Mouse (Mus musculus) cerebellum, adult 18-20 months (tissue): ENCODE results near the gene Anxa11.
"Not testable (repeated sequence)": the region's sequence is repeated elsewhere in the genome, so short reads cannot be mapped to it uniquely, and the experiment has no call there.

ENCODE experiments used
- DNase-seq, 2 experiments: peaks; one replicate each; pipeline ENCODE4 v3.0.0; 2021

Anxa11 gene

DNA sequence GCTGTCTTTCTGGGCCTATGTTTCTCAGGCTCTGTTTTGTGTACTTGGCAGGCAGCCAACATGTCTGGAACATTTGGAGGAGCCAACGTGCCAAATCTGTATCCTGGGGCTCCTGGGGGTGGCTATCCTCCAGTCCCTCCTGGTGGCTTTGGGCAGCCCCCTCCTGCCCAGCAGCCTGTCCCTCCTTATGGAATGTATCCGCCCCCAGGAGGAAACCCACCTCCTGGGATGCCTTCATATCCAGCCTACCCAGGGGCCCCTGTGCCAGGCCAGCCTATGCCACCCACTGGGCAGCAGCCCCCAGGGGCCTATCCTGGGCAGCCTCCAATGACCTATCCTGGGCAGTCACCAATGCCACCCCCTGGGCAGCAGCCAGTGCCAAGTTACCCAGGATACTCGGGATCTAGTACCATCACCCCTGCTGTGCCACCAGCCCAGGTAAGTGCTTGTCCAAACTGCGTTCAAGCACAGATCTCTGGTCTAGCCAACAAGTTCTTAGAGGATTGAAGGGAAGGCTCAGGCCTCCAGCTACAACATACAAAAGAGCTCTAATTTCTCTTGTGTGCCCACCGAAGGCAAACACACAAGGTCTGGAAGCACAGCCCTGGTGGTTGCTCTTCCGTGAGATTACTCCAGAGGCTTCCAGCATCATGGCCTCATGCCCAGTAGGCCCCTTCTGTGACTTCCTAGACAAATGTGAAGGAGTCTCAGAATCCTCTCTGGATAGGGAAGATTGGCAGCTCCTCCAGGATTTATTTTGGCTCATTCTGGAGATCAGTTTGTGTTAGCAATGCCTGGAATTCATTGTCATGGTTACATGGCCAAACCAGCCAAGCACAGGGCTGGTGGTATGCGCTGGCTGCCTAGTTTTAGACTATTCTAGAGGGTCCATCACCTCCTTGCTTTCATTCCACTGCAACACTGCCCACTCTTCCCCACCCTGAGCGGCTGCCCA is 30.8 kb downstream of the Anxa11 start:
- DNase-seq: peak; percentile 62 to 63

DNA sequence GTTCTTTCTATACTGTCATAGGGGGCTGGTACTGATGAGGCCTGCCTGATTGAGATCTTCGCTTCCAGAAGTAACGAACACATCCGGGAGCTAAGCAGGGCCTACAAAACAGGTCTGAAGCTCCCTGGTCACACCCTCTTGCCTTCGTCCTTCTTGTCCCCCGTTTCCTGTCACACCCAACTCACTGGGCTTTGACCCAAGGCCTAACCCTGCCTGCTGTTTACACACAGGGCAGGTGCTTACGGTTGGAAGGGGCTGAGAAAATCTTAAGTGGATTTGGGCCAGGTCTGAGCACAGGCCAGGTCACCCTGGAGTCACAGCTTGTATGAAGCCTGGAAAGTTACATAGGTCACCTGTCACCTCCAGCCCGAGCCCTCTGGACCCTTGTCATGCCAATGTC is 34.7 kb downstream of the Anxa11 start:
- not testable (repeated sequence) for DNase-seq

DNA sequence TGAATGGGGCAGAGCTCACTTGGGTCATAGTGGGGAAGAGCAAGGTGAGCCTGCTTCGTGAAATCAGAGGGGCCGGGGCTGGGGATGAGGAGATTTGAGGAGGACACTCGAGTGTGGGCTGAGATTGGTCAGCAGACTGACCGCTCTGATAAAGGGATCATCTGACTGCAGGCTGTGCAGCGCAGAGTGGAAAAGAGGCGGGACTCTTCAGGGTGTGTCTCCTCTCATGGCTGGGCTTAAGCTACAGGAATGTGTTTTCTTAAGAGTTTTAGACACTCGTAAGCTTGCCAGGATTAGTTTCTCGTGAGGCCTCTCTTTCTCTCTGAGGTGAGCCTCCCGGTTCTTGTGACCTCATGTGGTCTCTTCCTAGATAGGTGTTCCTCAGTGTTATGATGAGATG is 39.8 kb downstream of the Anxa11 start:
- not testable (repeated sequence) for DNase-seq

DNA sequence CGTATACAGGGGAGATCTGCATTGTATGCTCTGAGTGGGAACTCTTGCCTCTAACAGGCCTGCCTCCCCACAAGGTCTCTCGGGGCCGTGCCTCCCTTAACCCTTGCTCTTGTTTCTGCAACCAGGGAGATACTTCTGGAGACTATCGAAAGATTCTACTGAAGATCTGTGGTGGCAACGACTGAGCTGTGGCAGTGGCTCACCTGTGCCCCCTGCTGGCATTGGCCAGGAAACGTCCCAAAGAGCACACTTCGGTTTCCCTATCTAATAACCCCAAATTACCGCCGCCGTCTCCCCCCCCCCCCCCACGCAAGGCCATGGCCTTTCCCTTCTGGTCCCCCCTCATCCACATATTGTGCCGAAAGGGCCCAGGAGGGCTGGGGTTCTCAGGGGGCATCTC is 43.9 kb downstream of the Anxa11 start:
- DNase-seq: not testable (repeated sequence)

DNA sequence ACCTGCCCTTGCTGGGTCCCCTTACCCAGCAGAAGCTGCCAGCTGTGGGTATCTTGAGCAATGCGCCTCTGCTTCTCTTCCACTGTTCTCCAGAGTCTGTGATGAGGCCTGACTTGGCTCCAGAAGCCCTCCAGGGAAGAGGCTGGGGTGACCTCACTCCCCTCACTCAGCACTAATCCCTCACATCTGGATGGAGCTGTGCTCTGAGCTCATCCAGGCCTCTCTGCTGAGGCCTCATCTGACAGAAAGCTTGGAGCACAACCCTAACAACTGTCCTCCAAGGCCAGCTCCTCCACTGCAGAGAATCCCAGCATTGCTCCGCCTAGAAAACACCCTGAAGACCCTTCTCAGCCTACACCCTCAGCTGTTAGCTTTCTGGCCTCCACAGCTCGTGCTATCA is 52.6 kb downstream of the Anxa11 start:
- not testable (repeated sequence) for DNase-seq

DNA sequence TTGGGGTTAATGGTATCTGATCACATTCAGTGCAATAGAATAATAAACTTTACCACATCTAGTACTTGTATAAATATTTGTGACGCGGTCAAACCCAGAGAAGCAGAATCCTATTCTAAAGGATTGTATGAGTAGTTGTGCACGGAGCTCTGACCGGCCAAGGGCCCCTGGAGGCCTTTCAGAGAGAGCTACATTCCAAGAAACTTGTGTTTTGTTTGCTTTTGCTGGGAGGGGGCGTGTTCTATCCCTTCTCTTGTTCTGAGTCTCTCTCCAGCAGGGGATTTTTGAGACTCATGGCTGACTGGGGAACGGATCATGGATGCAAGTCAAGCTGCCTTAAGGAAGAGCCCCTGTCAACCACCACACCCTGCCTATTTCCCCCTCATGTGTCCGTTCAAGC is 53.7 kb downstream of the Anxa11 start:
- not testable (repeated sequence) for DNase-seq

DNA sequence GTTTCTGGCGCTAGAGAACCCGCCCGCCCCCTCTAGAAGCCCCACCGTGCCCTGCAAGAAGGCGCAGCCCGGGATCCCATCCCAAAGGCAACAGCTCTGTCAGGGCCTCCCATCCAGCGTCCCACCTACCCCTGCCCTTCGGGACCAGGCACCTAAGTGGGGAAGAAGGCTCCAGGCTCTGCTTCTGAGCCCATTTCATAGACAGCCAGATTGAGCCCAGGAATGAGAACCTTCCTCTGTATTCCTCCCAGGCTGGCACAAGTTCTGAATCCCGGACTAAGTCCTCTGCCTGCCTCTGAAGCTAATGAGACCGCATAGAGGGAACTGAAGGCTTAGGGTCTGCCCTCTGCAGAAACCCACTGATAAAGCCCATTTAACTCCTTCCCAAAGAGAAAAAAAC is 61.0 kb downstream of the Anxa11 start, which contains the start of gene Plac9a:
TSS of gene Plac9a (minus strand) at position 101 of the 400 bp plus-strand sequence.
- not testable (repeated sequence) for DNase-seq

DNA sequence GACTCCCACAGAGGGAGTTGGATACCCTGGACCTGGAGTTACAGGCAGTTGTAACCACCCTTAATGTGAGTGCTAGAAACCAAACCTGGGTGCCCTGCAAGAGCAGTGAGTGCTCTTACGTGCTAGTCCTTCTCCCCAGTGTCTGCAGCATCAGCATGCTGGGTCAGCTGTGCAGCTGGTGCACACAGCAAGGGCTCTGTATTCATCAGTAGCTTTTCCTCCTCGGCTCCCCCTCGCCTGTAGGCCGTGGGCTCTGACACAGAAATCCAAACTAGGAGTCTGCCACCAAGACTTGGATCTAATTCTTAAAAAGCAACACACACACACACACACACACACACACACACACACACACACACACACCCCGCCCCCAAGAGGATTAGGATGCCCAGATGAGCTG is 63.3 kb downstream of the Anxa11 start:
- not testable (repeated sequence) for DNase-seq

DNA sequence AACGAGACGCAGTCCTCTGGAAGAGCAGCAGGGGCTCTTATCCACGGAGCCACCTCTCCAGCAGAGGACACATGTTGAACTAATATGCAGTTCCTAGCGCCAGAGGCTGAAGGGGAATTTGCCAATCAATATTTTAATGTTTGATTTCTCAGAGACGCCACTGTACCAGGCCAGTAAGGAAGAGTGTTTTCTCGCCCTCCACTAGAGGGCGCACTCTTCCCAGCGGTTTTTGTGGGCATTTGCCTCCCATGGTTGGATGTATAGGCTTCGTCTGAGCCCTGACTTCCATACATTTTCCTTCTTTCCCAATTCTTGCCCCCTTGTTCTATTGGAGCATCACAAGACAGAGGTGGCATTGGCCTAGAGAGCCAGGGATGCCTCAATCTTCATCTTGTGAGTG is 65.3 kb downstream of the Anxa11 start:
- DNase-seq: not testable (repeated sequence)

DNA sequence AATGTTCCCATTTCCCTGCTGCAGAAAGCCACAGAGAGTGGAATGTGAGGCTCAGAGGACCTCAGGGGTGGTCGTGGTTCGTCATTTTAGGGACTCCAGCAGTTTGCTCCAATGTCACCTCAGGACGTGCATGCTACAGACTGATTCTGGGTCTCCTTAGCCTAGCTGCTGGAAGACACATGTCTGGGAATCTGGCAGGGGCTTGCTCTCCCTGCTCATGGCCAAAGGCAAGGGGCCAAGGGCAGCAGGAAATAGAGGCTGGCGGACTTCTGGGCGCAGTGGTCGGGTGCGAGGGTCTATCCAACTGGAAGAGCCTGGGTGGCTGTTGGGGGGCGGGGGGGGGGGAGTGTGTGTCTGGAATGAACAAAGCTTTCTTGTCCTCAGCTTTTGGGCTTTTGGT is 67.0 kb downstream of the Anxa11 start:
- DNase-seq: not testable (repeated sequence)

DNA sequence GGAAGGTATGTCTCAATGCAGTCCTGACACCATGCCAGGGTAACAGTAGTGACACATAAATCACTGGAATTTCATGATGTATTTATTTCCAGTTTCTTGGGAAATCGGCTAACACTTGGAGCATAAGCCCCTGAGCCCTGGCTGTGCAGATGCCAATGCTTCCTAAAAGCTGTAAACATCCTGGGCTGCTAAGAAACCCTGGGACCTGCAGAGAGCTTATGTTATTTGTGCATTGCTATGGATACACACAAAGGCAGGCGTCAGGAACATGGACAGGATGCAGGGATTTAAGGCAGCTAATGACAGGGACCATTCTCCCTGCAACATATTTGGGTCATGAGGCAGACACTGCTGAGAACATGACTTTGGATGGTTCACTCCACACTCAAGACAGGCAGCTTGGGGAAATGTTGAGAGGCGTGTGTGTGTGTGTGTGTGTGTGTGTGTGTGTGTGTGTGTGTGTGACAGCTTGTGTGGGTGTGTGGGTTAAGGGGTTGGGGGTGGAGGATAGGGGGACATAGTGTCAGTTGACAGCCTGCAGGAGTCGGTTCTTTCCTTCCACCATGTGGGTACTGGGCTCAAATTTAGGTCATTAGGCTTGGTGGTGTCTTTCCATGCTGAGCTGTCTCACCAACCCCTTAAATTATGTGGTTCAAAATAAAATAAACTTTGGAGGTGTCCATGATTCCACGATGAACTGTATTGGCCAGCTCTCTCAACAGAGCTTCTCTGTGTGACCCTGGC is 76.6 kb downstream of the Anxa11 start:
- not testable (repeated sequence) for DNase-seq

DNA sequence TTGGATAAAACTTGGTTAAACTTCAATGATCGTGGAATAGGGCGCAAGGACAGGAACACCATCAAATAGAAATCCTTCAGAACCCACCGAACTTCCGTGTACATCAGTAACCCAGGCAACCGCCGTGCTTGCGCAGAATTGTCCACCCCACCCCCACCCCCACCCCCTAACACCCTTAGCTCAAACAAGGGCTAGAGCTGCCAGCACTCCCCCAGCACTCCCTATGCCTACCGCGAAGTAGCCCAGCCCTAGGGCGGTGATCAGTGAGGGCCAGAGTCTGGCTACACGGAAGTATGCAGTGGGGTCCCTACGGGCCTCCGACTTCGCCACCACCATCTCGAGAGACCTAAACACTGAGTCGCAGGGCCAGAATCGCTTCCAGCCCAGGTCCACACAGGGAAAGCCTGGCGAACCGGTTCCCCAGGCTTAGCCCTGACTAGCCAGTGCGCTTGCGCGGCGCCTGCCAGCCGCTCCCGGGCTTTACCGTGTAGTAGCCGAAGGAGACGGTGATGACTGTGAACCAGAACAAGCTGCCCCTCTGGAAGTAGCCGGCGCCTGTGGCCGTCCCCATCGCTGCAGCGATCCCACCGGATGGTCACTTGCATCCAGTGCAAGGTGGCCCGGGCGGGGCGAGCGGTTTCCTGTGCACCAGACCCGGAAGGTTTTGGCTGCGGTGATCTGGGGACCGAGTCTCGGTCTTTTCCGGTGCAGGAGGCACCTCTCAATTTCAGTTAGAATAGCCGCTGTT is 85.0 kb downstream of the Anxa11 start:
- not testable (repeated sequence) for DNase-seq

DNA sequence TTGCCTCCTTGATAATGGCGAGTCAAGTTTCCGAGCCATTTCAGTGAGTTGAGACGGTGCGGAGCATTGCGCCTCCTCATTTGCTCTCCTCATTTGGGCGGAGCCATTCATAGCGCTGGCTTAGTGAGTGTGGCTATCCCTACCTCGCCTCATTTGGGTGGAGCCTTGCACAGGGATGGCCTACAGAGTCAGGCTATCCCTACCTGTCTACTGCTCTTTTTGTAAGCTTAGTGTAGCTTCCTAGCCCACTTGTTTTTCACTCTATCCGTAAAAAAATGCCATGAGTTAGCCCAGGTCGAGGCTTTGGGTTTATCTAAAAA is 85.6 kb downstream of the Anxa11 start, which contains the start of gene Tmem254a:
TSS of gene Tmem254a (minus strand) at position 111 of the 320 bp plus-strand sequence.
- not testable (repeated sequence) for DNase-seq
